Mouse (Mus musculus) limb, embryonic 15.5 days (tissue): ENCODE measurements around the gene Tcf12. TPM values are rescaled to one million over a fixed set of nuclear protein-coding genes. Genes with fewer than 3 reads are reported as not detected.

Source experiments
- ATAC-seq: fragments of 200-750 bp; cut with Nextera tagmentation; 2 replicates; pipeline ENCODE4 v1.8.0; 2017; ENCODE audit warnings: low read depth, moderate TSS enrichment; ENCODE audit not compliant: insufficient number of reproducible peaks, low FRiP score, low TSS enrichment
- H3K27ac ChIP-seq: fragments of 300-500 bp; sonication (generic); 2 replicates; pipeline ENCODE4 v1.5.1; 2015; ENCODE audit warnings: moderate library complexity, mild to moderate bottlenecking, inconsistent platforms
- H3K27me3 ChIP-seq: fragments of 300-500 bp; sonication (generic); 2 replicates; pipeline ENCODE4 v1.6.1; 2015; ENCODE audit warnings: inconsistent platforms
- H3K36me3 ChIP-seq: fragments of 300-500 bp; sonication (generic); 2 replicates; pipeline ENCODE4 v1.6.1; 2015; ENCODE audit warnings: inconsistent platforms
- H3K4me1 ChIP-seq: fragments of 300-500 bp; sonication (generic); 2 replicates; pipeline ENCODE4 v1.6.1; 2015; ENCODE audit warnings: inconsistent platforms
- H3K4me2 ChIP-seq: fragments of 300-500 bp; sonication (generic); 2 replicates; pipeline ENCODE4 v1.6.1; 2015; ENCODE audit warnings: mild to moderate bottlenecking, inconsistent platforms
- H3K4me3 ChIP-seq: fragments of 300-500 bp; sonication (generic); 2 replicates; pipeline ENCODE4 v1.5.1; 2015; ENCODE audit warnings: mild to moderate bottlenecking, inconsistent platforms
- H3K9ac ChIP-seq: fragments of 300-500 bp; sonication (generic); 2 replicates; pipeline ENCODE4 v1.6.1; 2015; ENCODE audit warnings: inconsistent platforms
- H3K9me3 ChIP-seq: fragments of 300-500 bp; sonication (generic); 2 replicates; pipeline ENCODE4 v1.6.1; 2016; ENCODE audit warnings: inconsistent platforms
- WGBS: fragments of 180-500 bp; shearing (Covaris S2); methylation state at CpG from one replicate; pipeline ENCODE4 v1.1.7; 2015; 5-methylcytosine and 5-hydroxymethylcytosine counted together
- polyA plus RNA-seq: library from polyadenylated mRNA; unstranded; fragments of >200 nt; fragmentation: Nextera tagmentation; extraction: Ambion mirVana; gene quantifications from 2 replicates; pipeline ENCODE4 v1.2.1, GENCODE M21; 2015

The Tcf12 gene
- 81.8 and 90.4 TPM in 2 replicates for polyA plus RNA-seq

- H3K4me1 ChIP-seq = 0 out of 2 replicates have a peak, but pooled peaks cover 6% of the 10 kb centered on the region
Measured at GRCm38 (mm10) chr9:72111622-72112550, at the start of gene Tcf12. Gene Tcf12, minus strand, starts transcription at chr9:72111871.

GRCm38 (mm10) chr9:72158392-72158791 lies 46.7 kb upstream of the Tcf12 start:
- H3K4me3 ChIP-seq = no peak overlapping the region
- no peak overlapping the region for H3K4me2 ChIP-seq
- H3K27ac ChIP-seq = no peak overlapping the region
- no peak for ATAC-seq
- H3K4me1 ChIP-seq = peaks cover 3% of the 10 kb centered on the region; the same call in 1 of the 2 replicates
- H3K9ac ChIP-seq = no peak overlapping the region
- WGBS = 54% methylated on average over 2 of the region's 2 CpGs
- no peaks in the 10 kb centered on the region for H3K9me3 ChIP-seq
- no peaks in the 10 kb centered on the region for H3K36me3 ChIP-seq
- no peaks in the 10 kb centered on the region for H3K27me3 ChIP-seq

More at GRCm38 (mm10) chr9:72111622-72112550, at the start of gene Tcf12:
- Histone ChIP-seq H3K4me3 (peak within 1 kb of the TSS; percentile 97), H3K27me3 (no peaks in the 10 kb centered on the region), H3K9ac (peak within 1 kb of the TSS; percentile 100), H3K36me3 (0 out of 2 replicates have a peak, but pooled peaks cover 3% of the 10 kb centered on the region), H3K27ac (peak within 1 kb of the TSS; percentile 98), H3K4me2 (peak within 1 kb of the TSS; percentile 70), H3K9me3 (no peaks in the 10 kb centered on the region)
- ATAC-seq = peak; percentile 81
- 1% methylated on average over 87 of the region's 88 CpGs for WGBS

- H3K9me3 ChIP-seq = no peaks in the 10 kb centered on the region
Measured at GRCm38 (mm10) chr9:72157091-72157490, 45.4 kb upstream of the Tcf12 start.

GRCm38 (mm10) chr9:72155250-72156138 lies 43.8 kb upstream of the Tcf12 start:
- Histone ChIP-seq H3K9ac (no peak overlapping the region), H3K36me3 (no peaks in the 10 kb centered on the region), H3K4me3 (no peak overlapping the region; the same call in 1 of the 2 replicates), H3K27ac (0 out of 2 replicates have a peak overlapping the region, but pooled peaks have one; percentile 3), H3K4me2 (peak overlapping the region; percentile 31), H3K27me3 (no peaks in the 10 kb centered on the region), H3K9me3 (no peaks in the 10 kb centered on the region), H3K4me1 (peaks cover 3% of the 10 kb centered on the region; the same call in 1 of the 2 replicates)
- 36% methylated on average over 21 of the region's 21 CpGs for WGBS
- ATAC-seq = no peak

More at GRCm38 (mm10) chr9:72157091-72157490, 45.4 kb upstream of the Tcf12 start:
- WGBS = 91% methylated on average over 1 of the region's 1 CpGs
- no peak overlapping the region for H3K4me2 ChIP-seq
- H3K27ac ChIP-seq = no peak overlapping the region
- no peak overlapping the region for H3K4me3 ChIP-seq
- ATAC-seq = no peak
- no peak overlapping the region for H3K9ac ChIP-seq
- no peaks in the 10 kb centered on the region for H3K36me3 ChIP-seq
- H3K27me3 ChIP-seq = no peaks in the 10 kb centered on the region
- H3K4me1 ChIP-seq = peaks cover 3% of the 10 kb centered on the region; the same call in 1 of the 2 replicates

- no peak for ATAC-seq
- H3K4me3 ChIP-seq = no peak overlapping the region
- no peak overlapping the region for H3K4me2 ChIP-seq
- H3K36me3 ChIP-seq = no peaks in the 10 kb centered on the region
- H3K9me3 ChIP-seq = no peaks in the 10 kb centered on the region
- H3K27ac ChIP-seq = no peak overlapping the region
- H3K4me1 ChIP-seq = no peaks in the 10 kb centered on the region
- H3K9ac ChIP-seq = no peak overlapping the region
- H3K27me3 ChIP-seq = no peaks in the 10 kb centered on the region
- 80% methylated on average over 5 of the region's 5 CpGs for whole genome bisulfite sequencing
Measured at GRCm38 (mm10) chr9:72144148-72144547, 32.5 kb upstream of the Tcf12 start.

GRCm38 (mm10) chr9:72137899-72138298 lies 26.2 kb upstream of the Tcf12 start:
- Histone ChIP-seq H3K27ac (no peak overlapping the region), H3K9me3 (no peaks in the 10 kb centered on the region), H3K36me3 (no peaks in the 10 kb centered on the region), H3K27me3 (no peaks in the 10 kb centered on the region), H3K4me1 (0 out of 2 replicates have a peak, but pooled peaks cover 3% of the 10 kb centered on the region), H3K4me2 (no peak overlapping the region), H3K9ac (no peak overlapping the region), H3K4me3 (no peak overlapping the region)
- ATAC-seq = no peak

- Histone ChIP-seq H3K27me3 (no peaks in the 10 kb centered on the region), H3K27ac (peak overlapping the region; percentile 95), H3K9me3 (no peaks in the 10 kb centered on the region), H3K4me1 (peaks cover 7% of the 10 kb centered on the region; the same call in 1 of the 2 replicates), H3K4me2 (peak overlapping the region; percentile 70), H3K4me3 (peak overlapping the region; percentile 67), H3K36me3 (no peaks in the 10 kb centered on the region), H3K9ac (no peak overlapping the region; the same call in 1 of the 2 replicates)
- no peak for ATAC-seq
- WGBS = 62% methylated on average over 4 of the region's 4 CpGs
Measured at GRCm38 (mm10) chr9:72133772-72134245, 22.1 kb upstream of the Tcf12 start.

GRCm38 (mm10) chr9:72133089-72133771 lies 21.6 kb upstream of the Tcf12 start:
- no peaks in the 10 kb centered on the region for H3K9me3 ChIP-seq
- H3K27me3 ChIP-seq = no peaks in the 10 kb centered on the region
- peaks cover 7% of the 10 kb centered on the region; the same call in 1 of the 2 replicates for H3K4me1 ChIP-seq
- 2% methylated on average over 55 of the region's 56 CpGs for WGBS
- H3K4me2 ChIP-seq = peak overlapping the region; percentile 70
- H3K9ac ChIP-seq = peak overlapping the region; percentile 75
- no peaks in the 10 kb centered on the region for H3K36me3 ChIP-seq
- H3K27ac ChIP-seq = peak overlapping the region; percentile 95
- H3K4me3 ChIP-seq = peak overlapping the region; percentile 67
- peak; percentile 91 for ATAC-seq

GRCm38 (mm10) chr9:72132728-72133088 lies 21.0 kb upstream of the Tcf12 start:
- H3K9me3 ChIP-seq = no peaks in the 10 kb centered on the region
- no peak; the same call in 1 of the 2 replicates for ATAC-seq
- no peaks in the 10 kb centered on the region for H3K36me3 ChIP-seq
- no peaks in the 10 kb centered on the region for H3K27me3 ChIP-seq
- peaks cover 7% of the 10 kb centered on the region; the same call in 1 of the 2 replicates for H3K4me1 ChIP-seq
- peak overlapping the region; percentile 70 for H3K4me2 ChIP-seq
- H3K4me3 ChIP-seq = peak overlapping the region; percentile 67
- H3K27ac ChIP-seq = peak overlapping the region; percentile 95
- peak overlapping the region; percentile 75 for H3K9ac ChIP-seq
- under 1% methylated on average over 29 of the region's 29 CpGs for WGBS

GRCm38 (mm10) chr9:72129884-72130283 lies 18.2 kb upstream of the Tcf12 start:
- no peak overlapping the region for H3K27ac ChIP-seq
- no peak overlapping the region for H3K9ac ChIP-seq
- H3K36me3 ChIP-seq = no peaks in the 10 kb centered on the region
- ATAC-seq = no peak
- no peaks in the 10 kb centered on the region for H3K9me3 ChIP-seq
- no peaks in the 10 kb centered on the region for H3K27me3 ChIP-seq
- no peak overlapping the region for H3K4me2 ChIP-seq
- WGBS = 49% methylated on average over 4 of the region's 4 CpGs
- H3K4me3 ChIP-seq = no peak overlapping the region
- H3K4me1 ChIP-seq = peaks cover 7% of the 10 kb centered on the region; the same call in 1 of the 2 replicates

- no peak overlapping the region for H3K4me3 ChIP-seq
- ATAC-seq = no peak
- WGBS = 76% methylated on average over 1 of the region's 1 CpGs
- no peaks in the 10 kb centered on the region for H3K36me3 ChIP-seq
- H3K4me2 ChIP-seq = no peak overlapping the region
- no peaks in the 10 kb centered on the region for H3K27me3 ChIP-seq
- H3K4me1 ChIP-seq = peaks cover 4% of the 10 kb centered on the region; the same call in 1 of the 2 replicates
- H3K9ac ChIP-seq = no peak overlapping the region
- no peak overlapping the region for H3K27ac ChIP-seq
- H3K9me3 ChIP-seq = no peaks in the 10 kb centered on the region
Measured at GRCm38 (mm10) chr9:72125442-72125841, 13.8 kb upstream of the Tcf12 start.
